Mouse (Mus musculus) left cerebral cortex, postnatal 14 days (tissue): ENCODE measurements around the gene Hecw1. TPM values are rescaled to one million over a fixed set of nuclear protein-coding genes. Genes with fewer than 3 reads are reported as not detected.
A peak's percentile ranks its signal among the peaks of the same experiment; 100 is the strongest.
"Not testable (repeated sequence)": the region's sequence is repeated elsewhere in the genome, so short reads cannot be mapped to it uniquely, and the experiment has no call there.

ENCODE experiments used
- DNase-seq, 2 experiments: peaks; one replicate each; pipeline ENCODE4 v3.0.0; 2021 to 2022; ENCODE audit warnings: low spot score in 2 of 2, mixed read lengths in 1 of 2
- intact Hi-C: fragments of 180-260 bp; cut with DNase I; formaldehyde crosslinking; loops from one replicate; pipeline ENCODE4 v1.15.1; 2025
- total RNA-seq, 2 experiments: library from RNA; stranded (reverse); gene quantifications; 2 replicates each; pipeline ENCODE4 v1.2.3; 2021

Gene Hecw1
- total RNA-seq, 2 experiments from 2014 or later: 127 to 142 TPM

- intact Hi-C loops: no loop called here
- peak; percentile 39 to 86 for DNase-seq
These were observed 98.2 kb downstream of the Hecw1 start for GRCm38 (mm10) chr13:14424836-14425235.

- intact Hi-C loops: no loop called here
- no peak for DNase-seq
These were observed 109.6 kb downstream of the Hecw1 start for GRCm38 (mm10) chr13:14413405-14413804.

- intact Hi-C loops: no loop called here
- no peak for DNase-seq
These were observed 148.6 kb downstream of the Hecw1 start for GRCm38 (mm10) chr13:14374470-14374869.

DNA sequence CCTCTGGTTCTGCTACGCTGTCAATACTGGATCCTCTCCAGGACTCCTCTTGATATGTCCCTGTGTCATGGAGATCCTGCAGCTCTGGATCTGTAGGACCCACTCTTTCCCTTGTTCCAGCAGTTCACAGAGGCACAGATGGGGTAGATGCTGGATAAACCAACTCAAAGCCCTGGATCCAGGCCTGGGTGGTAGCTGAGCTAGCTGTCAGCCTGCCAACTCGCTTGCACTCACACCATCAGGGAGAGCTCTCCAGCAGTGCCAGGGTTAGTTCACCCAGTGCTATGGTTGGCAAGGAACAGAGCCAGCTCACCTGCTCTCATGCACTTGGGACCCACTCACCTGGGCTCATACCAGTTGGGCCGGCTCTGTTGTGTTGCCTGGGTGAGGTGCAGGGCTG is 157.5 kb downstream of the Hecw1 start:
- intact Hi-C loops: no loop called here
- DNase-seq: peak; percentile 3 to 5

DNA sequence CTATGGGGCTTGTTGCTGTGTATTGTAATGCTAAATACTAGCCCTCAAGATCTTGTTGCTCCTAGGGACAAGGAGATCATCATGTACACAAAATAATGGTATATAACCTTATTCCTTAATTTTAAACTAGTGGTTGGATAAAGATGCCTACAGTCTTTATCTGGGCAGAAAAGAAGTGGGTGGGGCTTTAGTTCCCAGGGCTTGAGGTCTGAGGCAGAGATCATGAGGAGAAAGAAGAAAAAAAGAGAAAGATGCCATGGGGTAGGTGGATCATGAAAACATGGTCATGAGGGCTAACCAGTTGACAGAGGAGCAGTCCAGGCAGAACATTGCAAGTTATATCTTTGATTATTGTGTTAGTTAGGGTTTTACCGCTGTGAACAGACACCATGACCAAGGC is 195.8 kb downstream of the Hecw1 start:
- DNase-seq: no peak
- intact Hi-C loops: no loop called here

- DNase-seq: no peak
- intact Hi-C loops: no loop called here
These were observed 216.4 kb downstream of the Hecw1 start for GRCm38 (mm10) chr13:14306617-14307016.

- intact Hi-C loops: no loop called here
- DNase-seq: no peak
These were observed 218.9 kb downstream of the Hecw1 start for GRCm38 (mm10) chr13:14304103-14304502.

DNA sequence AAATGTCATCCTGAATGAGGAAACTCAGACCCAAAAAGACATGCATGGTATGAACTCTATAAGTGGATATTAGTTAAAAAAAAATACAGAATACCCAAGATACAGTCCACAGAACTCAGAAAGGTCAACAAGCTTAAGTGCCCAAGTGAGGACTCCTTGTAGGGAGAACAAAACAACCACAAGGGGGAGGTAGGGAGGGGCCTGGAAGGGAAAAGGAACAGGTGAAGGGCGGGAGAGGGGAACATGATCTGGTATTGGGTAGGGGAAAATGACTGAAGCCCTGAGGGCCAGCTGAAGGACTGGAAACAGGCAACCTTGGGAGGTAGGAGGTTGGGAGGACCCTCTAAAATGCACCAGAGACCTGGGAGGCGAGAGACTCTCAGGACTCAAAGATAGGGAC is 220.1 kb downstream of the Hecw1 start:
- DNase-seq: no peak
- intact Hi-C loops: no loop called here

- no peak for DNase-seq
- intact Hi-C loops: no loop called here
These were observed 233.0 kb downstream of the Hecw1 start for GRCm38 (mm10) chr13:14290016-14290415.

GRCm38 (mm10) chr13:14271476-14271875 is 251.6 kb downstream of the Hecw1 start:
- intact Hi-C loops: no loop called here
- peak; percentile 19 to 23 for DNase-seq

DNA sequence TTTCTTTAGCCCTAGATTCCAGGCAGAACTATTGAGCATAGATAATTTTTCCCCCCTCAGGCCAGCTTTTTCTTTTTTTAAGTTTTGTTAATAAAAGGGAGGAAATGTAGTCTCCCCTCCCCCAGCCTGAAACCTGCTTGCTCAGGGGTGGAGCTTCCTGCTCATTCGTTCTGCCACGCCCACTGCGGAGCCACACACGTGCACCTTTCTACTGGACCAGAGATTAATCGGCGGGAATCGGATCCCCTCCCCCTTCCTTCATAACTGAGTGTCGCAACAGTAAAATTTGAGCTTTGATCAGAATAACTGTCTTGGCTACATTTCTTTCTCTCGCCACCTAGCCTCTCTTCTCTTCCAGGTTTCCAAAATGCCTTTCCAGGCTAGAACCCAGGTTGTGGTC is 262.1 kb downstream of the Hecw1 start:
- DNase-seq, intact Hi-C loops: not testable (repeated sequence)

GRCm38 (mm10) chr13:14245946-14246345 is 277.1 kb downstream of the Hecw1 start:
- no peak for DNase-seq
- intact Hi-C loops: no loop called here

DNA sequence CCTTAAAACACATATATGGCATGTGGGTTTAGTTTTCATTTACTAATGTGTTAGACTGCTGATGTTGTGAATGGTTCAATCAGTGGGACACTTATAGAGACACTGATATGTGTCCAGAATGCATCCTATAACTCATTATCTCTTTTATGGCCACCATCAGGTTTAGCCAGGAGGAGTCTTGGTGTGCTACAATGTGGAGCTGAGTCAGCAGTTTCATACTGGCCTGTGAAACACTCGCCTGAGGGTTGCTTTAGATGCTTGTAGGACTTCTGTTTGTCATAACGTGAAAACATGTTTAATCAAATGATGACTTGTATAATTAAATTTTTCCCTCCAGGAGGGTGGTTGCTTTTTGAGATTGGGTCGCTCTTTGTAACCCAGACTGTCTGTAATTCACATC is 343.4 kb downstream of the Hecw1 start:
- intact Hi-C loops: loop anchor here (10.0 kb wide), 1 partner anchor 115 kb away; the partner anchor contains the start of genes Arid4b and Ggps1
- DNase-seq: no peak

GRCm38 (mm10) chr13:14177989-14178388 is 345.0 kb downstream of the Hecw1 start:
- DNase-seq: no peak
- intact Hi-C loops: loop anchor here (10.0 kb wide), 1 partner anchor 113 kb away; the partner anchor contains the start of genes Arid4b and Ggps1

Other genes with a start within 250 kb of the Hecw1 start
- gene Mrpl32, start 89.9 kb upstream of the Hecw1 start, total RNA-seq: 10 to 100 TPM; 30.4 to 36.4 TPM
- 10 to 100 TPM; 57.6 to 60.0 TPM for gene Psma2, start 90.0 kb upstream of the Hecw1 start, total RNA-seq
- gene AW209491, start 106.9 kb upstream of the Hecw1 start, total RNA-seq: 10 to 100 TPM; 20.7 to 22.4 TPM